Mouse (Mus musculus) layer of hippocampus, adult 11-12 months (tissue): Measurements from ENCODE around the gene Ptprr.

Source experiments
- DNase-seq: peaks from one replicate; pipeline ENCODE4 v3.0.0; 2022; ENCODE audit warnings: low spot score

Gene Ptprr

DNA sequence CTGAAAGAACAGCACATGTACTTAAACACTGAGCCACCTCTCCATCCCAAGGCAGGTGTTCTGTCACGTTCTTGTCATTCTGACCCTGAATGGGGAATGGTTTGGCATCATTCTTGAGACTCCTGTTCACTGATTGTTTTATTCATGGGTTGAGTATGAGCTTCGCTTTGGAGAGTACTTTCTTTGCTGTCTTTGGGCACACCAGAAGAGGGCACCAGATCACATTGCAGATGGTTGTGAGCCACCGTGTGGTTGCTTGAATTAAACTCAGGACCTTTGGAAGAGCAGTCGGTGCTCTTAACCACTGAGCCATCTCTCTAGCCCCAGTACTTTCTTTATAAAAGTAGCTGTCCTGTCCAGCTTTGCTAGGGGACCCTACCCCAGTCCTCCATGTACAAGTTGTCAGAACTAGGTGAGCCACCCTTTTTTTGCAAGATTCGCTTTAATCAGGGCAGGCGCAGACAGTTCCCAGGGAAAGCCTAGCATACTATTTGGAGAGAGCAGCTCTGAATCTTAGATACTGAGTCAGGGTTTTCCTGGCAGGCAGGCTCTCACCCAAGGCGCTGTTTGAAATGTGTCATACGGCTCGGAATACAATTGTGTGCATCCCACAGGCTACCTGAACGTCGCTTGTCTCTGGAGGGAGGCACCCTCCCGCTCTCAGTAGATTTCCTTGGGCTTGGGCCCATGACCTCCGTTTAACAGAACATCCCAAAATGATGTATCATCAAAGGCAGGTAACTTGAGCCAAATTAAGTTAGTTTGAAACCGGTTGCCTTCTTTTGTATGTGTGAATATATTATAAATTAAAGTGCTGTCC, 178.8 kb downstream of the Ptprr start:
- no peak for DNase-seq

GRCm38 (mm10) chr10:116197416-116197939, 179.5 kb downstream of the Ptprr start:
- DNase-seq = no peak

DNA sequence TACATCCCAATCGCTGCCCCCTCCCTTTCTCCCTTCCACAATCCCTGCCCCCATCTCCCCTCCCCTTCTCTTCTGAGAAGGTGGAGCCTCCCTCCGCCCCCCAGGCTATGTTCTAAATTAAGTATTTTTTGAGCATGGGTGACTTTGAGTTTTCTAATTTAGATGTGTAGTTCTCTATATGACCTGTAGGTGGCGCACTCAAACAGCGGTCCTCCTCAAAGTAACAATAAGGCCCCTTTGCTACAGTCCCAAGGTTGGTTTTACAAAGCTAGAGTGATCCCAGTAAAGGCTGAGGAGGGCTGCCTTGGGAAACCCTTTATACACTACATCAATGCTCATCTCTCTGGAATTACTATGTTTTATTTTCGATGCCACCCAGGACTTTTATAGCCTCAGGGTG, 181.0 kb downstream of the Ptprr start:
- no peak for DNase-seq

DNA sequence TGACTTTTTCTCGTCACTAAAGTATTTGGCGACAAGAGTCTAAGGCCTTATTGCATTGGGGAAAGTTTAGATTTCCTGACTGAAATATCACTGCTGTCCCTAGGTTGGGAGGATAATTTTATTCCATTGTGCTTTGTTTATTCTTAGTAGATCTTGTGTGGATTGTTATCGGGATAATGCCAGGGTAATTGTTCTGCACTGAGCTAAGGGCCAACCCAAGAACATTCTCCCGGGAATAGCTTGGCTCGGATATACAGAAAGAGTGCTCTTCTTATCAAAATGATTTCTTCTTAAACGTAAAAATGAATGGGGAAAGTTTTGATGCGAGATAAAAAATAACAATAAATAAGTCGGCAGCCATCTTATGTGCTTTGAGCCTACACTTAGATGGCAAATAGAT, 183.5 kb downstream of the Ptprr start:
- no peak for DNase-seq

GRCm38 (mm10) chr10:116205580-116206358, 187.8 kb downstream of the Ptprr start:
- DNase-seq = no peak

DNA sequence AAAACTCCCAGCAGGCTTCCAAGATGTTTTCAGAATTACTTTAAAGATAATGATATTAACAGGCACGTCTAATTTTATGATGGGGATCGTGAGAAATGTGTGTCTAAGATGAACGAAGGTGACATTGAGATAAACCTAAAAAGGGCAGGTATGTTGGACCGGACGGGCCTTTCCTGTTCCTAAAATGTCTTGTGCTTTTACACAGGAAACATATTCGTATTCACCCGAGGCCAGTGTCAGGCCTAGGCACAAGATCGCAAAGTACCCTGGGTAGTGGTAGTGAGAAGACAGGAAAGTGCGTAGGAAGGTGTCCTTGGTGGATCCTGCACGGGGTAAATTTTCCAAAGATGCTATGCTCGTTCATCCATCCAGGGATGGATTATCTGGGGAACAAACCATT, 188.4 kb downstream of the Ptprr start:
- DNase-seq = no peak

DNA sequence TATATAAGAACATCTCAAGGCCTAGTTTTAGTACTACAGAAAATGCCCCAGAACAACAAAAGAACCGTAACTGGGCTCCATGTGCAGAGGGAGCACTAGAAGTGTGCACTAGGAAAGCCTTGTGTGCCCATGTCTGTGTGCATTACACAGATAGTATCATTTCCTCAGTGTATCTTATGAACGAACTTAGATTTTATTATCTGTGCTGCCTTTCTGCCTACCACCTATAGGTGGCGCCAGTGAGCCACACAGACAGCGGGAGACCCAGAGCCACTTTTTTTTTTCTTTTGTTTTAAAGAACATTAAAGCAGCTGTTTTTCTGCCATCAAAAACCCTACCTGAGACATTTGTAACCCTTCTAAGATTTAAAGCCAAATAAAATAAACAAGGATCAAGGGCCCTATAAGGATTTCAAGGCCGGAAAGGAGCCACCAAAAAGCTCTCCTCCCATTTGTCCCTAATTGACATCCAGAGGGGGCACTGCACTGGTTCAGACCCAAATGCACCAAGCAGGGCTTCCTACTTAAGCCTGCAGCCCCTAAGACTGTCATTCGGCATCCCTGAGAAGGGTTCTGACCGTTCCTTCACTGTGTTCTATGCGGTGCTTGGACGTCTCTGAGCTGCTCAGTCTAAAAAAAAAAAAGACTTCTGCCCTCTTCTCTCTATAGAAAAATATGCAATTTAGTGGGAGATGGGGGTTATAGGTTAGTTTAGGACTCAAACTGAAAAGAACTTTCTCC, 190.1 kb downstream of the Ptprr start:
- DNase-seq = peak; percentile 38

DNA sequence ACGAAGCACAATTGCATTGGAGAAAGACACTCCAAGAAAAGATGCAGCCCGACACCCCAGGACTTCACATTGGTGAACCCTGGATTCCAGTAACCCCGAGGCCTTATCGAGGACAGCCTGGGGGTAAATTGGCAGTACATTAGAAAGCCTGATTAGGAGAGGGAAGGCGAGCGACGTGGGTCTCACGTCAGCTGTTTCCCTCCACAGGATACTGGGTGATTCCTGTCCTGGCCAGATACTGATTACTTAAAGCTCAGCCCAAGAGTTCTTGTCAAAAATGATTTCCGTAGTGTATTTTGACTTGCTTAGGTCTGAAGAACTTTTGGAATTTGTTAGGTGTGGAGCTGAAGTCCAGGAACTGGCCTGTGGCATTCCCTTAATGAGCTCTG, 190.7 kb downstream of the Ptprr start:
- no peak for DNase-seq

DNA sequence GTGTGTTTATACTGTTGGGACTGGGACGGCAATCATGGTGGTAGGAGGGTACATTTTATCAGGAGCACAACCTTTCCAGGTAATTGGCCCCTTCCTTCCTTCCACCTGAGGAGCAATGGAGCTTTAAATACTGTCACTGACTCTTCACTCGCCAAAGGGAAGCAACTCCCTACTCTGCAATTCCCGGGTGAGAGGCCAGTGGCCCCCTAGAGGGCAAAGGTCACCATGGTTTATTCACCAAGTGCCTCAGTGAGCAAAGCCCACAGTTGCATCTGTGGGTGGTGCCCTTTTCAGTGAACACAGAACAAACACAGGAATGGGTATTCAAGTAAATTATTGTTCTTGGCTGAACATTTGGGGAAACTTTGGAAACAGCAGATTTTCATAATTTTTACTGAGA, 194.1 kb downstream of the Ptprr start:
- no peak for DNase-seq

- DNase-seq = no peak
These were observed 202.5 kb downstream of the Ptprr start for GRCm38 (mm10) chr10:116220336-116221118.

DNA sequence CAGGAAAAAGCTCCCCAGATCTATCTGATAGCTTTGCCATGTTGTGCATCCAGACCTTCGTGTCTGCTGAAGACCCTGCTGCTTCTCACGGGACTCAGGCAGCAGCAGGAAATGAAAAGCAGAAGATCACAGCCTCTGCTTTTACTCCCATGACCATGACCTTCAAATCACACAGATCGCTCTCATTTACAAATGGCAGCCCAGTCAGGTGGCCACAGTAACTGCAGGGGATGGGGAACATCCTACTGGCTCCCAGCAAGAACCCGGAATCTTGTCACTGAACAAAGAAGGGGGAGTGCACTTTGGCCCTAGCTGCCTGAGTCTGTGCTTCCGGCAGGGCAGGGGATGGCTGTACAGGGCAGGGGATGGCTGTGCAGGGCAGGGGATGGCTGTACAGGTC, 217.3 kb downstream of the Ptprr start:
- DNase-seq = no peak

DNA sequence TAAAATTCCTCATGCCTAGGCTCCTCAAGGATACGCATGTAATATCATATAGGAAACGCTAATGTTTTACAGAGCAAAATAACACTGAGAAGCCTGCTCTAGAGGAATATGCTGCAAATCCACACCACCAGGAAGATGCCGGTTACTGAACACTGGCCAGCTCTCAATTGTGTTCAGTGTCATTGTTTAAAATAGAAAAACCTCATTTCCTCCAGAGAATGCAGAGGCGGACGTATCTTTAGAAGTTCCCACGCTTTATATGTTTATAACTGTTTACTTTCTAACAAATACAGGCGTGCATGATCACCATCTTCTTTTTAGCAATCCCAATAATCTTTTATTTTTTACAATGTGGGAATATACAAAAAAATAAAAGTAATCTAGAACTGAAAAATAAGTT, 224.2 kb downstream of the Ptprr start:
- DNase-seq = no peak

GRCm38 (mm10) chr10:116243373-116243772, 225.4 kb downstream of the Ptprr start:
- no peak for DNase-seq

- DNase-seq = no peak
These were observed 227.6 kb downstream of the Ptprr start for GRCm38 (mm10) chr10:116245632-116246031.

DNA sequence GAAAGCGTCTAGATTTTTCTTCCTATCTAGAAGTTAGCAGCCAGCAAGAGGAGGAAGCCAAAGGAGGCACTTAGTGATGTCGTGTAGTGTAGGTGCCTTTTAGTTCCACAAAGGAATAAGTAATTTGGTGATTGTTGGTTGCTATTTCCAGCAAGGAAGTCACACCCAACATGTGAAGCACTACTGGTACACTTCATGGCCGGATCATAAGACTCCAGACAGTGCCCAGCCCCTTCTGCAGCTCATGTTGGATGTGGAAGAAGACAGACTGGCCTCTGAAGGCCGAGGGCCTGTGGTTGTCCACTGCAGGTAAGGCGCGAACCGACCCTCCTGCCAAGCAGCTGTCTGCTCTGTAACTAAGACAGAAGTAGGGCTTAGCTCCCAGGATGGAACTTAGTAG, 234.7 kb downstream of the Ptprr start:
- no peak for DNase-seq

DNA sequence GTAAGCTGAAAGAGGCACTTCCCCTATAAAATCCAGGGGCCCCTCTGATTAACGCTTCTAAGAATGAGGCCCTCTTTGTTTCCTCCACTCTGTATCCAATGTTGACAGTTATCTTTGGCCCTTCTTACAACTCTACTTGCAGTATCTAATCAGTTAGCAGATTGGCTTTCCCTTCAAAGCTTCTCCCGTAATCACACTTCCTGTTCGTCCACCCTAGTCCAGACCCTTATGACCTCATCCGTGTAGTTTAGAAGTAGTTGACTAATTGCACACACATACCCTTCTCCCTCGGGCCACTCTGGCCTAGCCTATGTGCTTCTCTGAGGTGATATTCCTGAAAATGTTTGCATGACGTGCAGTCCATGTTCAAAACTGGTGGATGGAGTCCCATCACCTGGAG, 236.0 kb downstream of the Ptprr start:
- DNase-seq = no peak

GRCm38 (mm10) chr10:116259298-116259697, 241.3 kb downstream of the Ptprr start:
- DNase-seq = no peak

GRCm38 (mm10) chr10:116260658-116261433, 242.8 kb downstream of the Ptprr start:
- DNase-seq = peak; percentile 12

- DNase-seq = no peak
These were observed 243.5 kb downstream of the Ptprr start for GRCm38 (mm10) chr10:116261559-116261958.

GRCm38 (mm10) chr10:116264521-116264920, 246.5 kb downstream of the Ptprr start:
- DNase-seq = no peak
